Mouse (Mus musculus): ENCODE data around the gene Abcg2.

Abcg2 gene

GRCm38 (mm10) chr6:58638566-58638965 lies 54.2 kb downstream of the Abcg2 start:
- no peak for DNase-seq

- no peak for DNase-seq
Measured at GRCm38 (mm10) chr6:58639391-58639790, 55.1 kb downstream of the Abcg2 start.

GRCm38 (mm10) chr6:58640333-58641018 lies 56.2 kb downstream of the Abcg2 start:
- DNase-seq, result peak; percentile 69 to 80

- no peak for DNase-seq
Measured at GRCm38 (mm10) chr6:58641056-58641799, 56.9 kb downstream of the Abcg2 start.

GRCm38 (mm10) chr6:58642191-58642590 lies 57.9 kb downstream of the Abcg2 start:
- DNase-seq, result no peak

GRCm38 (mm10) chr6:58644586-58644985 lies 60.3 kb downstream of the Abcg2 start:
- no peak for DNase-seq

- DNase-seq, result no peak
Measured at GRCm38 (mm10) chr6:58648100-58648749, 63.9 kb downstream of the Abcg2 start.

- no peak for DNase-seq
Measured at GRCm38 (mm10) chr6:58650136-58650535, 65.8 kb downstream of the Abcg2 start.

GRCm38 (mm10) chr6:58651038-58651437 lies 66.7 kb downstream of the Abcg2 start:
- no peak for DNase-seq

GRCm38 (mm10) chr6:58660951-58661575 lies 76.7 kb downstream of the Abcg2 start:
- DNase-seq, result no peak

GRCm38 (mm10) chr6:58677802-58678201 lies 93.5 kb downstream of the Abcg2 start:
- no peak for DNase-seq

- DNase-seq, result no peak
Measured at GRCm38 (mm10) chr6:58678530-58678929, 94.2 kb downstream of the Abcg2 start.

- DNase-seq, result no peak
Measured at GRCm38 (mm10) chr6:58691584-58691983, 107.3 kb downstream of the Abcg2 start.

- no peak for DNase-seq
Measured at GRCm38 (mm10) chr6:58694257-58694656, 109.9 kb downstream of the Abcg2 start.

- DNase-seq, result no peak
Measured at GRCm38 (mm10) chr6:58694765-58695164, 110.4 kb downstream of the Abcg2 start.

- DNase-seq, result no peak
Measured at GRCm38 (mm10) chr6:58710369-58710768, 126.0 kb downstream of the Abcg2 start.

- DNase-seq, result no peak
Measured at GRCm38 (mm10) chr6:58711909-58712308, 127.6 kb downstream of the Abcg2 start.

- no peak for DNase-seq
Measured at GRCm38 (mm10) chr6:58733851-58734250, 149.5 kb downstream of the Abcg2 start.

- DNase-seq, result no peak
Measured at GRCm38 (mm10) chr6:58735090-58735489, 150.8 kb downstream of the Abcg2 start.

Data from cerebellum, postnatal 25 days (tissue).